Mouse (Mus musculus): ENCODE data around the gene Ncs1. TPM values are rescaled to one million over a fixed set of nuclear protein-coding genes. Genes with fewer than 3 reads are reported as not detected.
A peak's percentile ranks its signal among the peaks of the same experiment; 100 is the strongest.

The Ncs1 gene
- polyA plus RNA-seq (2014; fragmentation: Nextera tagmentation; extraction: Ambion mirVana): 84.4 and 95.5 TPM in 2 replicates

DNA sequence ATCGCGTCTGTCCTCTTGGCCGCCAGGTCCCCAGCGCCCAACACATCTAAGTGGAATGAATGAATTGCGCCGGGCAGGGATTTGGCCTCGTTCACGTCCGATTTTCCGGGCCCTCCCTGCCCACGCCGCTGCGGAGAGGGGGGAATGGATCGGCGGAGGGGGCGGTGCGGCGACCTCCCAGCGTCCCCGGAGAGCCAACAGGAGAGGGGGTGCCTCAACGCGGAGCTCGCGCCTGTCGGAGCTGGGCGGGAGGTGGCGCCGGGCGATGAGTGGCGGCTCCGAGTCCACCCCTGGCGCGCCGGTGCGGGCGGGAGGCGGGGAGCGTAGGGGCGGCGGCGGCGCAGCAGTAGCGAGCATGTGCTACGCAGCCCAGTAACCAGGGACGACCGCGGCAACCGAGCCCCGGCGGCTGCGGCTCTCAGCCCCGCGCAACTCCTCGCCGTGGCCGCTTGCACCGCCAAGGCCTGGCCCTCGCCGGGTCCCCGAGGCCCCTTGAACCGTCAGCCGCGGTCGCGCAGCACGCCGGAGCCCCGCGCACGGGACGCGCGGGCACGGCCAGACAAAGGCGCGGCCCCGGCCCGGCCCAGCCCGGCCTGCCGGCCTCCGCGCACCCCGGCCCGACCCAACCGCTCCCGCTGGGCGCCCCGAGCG, at the start of gene Ncs1:
TSS of gene Ncs1 (plus strand) at position 333 of the 651 bp plus-strand sequence.
- Histone ChIP-seq H3K4me2 (ENCODE audit: low read depth) (peak within 1 kb of the TSS; percentile 89), H3K36me3 (ENCODE audit: control insufficient read depth, insufficient read depth, low read length) (no peaks in the 10 kb centered on the region; the same call in 1 of the 2 replicates), H3K27ac (ENCODE audit: low read depth, low read length) (peak within 1 kb of the TSS; percentile 87), H3K27me3 (ENCODE audit: control insufficient read depth, insufficient read depth, low read length) (peaks cover 7% of the 10 kb centered on the region; the same call in 1 of the 2 replicates), H3K9me3 (ENCODE audit: control insufficient read depth, low read length) (no peaks in the 10 kb centered on the region), H3K4me3 (ENCODE audit: low read depth, low read length) (peak within 1 kb of the TSS; percentile 86), H3K4me1 (ENCODE audit: control insufficient read depth, insufficient read depth, low read length) (peaks cover 16% of the 10 kb centered on the region), H3K9ac (ENCODE audit: low read length) (peak within 1 kb of the TSS; percentile 97)
- WGBS: under 1% methylated on average over 78 of the region's 89 CpGs
- DNase-seq (ENCODE audit: low spot score): peak; percentile 83
- ATAC-seq (ENCODE audit: insufficient read depth, low FRiP score, low TSS enrichment): peak; percentile 76

DNA sequence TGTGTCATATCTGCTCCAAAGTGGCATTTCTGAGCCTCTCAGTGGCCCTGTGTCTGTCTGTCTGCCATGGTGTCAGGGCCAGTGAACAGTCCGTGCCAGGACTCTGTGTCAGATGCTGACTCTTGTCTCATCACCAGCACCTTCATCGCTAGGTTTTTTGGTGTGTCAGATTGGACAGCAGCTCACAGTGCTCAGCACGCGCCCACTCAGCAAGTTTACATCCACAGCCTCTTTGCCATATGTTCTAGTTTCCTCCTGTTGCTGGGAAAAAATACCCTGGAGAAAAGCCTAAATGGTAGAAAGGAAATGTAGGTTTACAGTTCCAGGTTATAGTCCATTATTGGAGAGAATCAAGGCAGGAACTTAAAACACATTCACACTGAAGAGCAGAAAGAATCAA, 47.0 kb upstream of the Ncs1 start:
- WGBS: 94% methylated on average over 4 of the region's 4 CpGs
- no peak overlapping the region for H3K4me3 ChIP-seq (ENCODE audit: low read depth, low read length)
- no peak overlapping the region for H3K9ac ChIP-seq (ENCODE audit: low read length)
- no peaks in the 10 kb centered on the region for H3K9me3 ChIP-seq (ENCODE audit: control insufficient read depth, low read length)
- no peaks in the 10 kb centered on the region; the same call in 1 of the 2 replicates for H3K36me3 ChIP-seq (ENCODE audit: control insufficient read depth, insufficient read depth, low read length)
- ATAC-seq (ENCODE audit: insufficient read depth, low FRiP score, low TSS enrichment) (no peak), DNase-seq (ENCODE audit: low spot score) (no peak)
- H3K27me3 ChIP-seq (ENCODE audit: control insufficient read depth, insufficient read depth, low read length): no peaks in the 10 kb centered on the region
- H3K4me2 ChIP-seq (ENCODE audit: low read depth): no peak overlapping the region
- no peak overlapping the region for H3K27ac ChIP-seq (ENCODE audit: low read depth, low read length)
- no peaks in the 10 kb centered on the region for H3K4me1 ChIP-seq (ENCODE audit: control insufficient read depth, insufficient read depth, low read length)

DNA sequence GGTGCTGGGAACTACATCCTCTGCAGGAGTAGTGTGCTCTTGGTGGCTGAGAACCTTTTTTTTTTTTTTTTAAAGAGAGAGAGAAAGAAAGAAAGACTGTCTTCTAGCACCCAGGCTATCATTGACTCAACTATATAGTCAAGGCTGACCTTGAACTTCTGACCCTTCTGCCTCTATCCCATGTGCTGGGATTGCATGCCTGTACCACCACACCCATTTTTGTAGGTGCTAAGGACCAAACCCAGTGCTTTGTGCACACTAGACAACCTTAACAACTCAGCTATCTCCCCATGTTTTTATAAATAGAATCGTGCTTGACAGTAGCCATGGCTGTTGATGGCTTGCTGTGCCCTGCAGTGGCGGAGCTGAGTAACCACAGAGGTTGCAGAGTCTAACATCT, 45.6 kb upstream of the Ncs1 start:
- H3K9me3 ChIP-seq (ENCODE audit: control insufficient read depth, low read length): no peaks in the 10 kb centered on the region
- DNase-seq (ENCODE audit: low spot score) (no peak), ATAC-seq (ENCODE audit: insufficient read depth, low FRiP score, low TSS enrichment) (no peak)
- no peaks in the 10 kb centered on the region for H3K4me1 ChIP-seq (ENCODE audit: control insufficient read depth, insufficient read depth, low read length)
- H3K9ac ChIP-seq (ENCODE audit: low read length): no peak overlapping the region
- H3K36me3 ChIP-seq (ENCODE audit: control insufficient read depth, insufficient read depth, low read length): no peaks in the 10 kb centered on the region; the same call in 1 of the 2 replicates
- H3K27me3 ChIP-seq (ENCODE audit: control insufficient read depth, insufficient read depth, low read length): no peaks in the 10 kb centered on the region
- H3K27ac ChIP-seq (ENCODE audit: low read depth, low read length): no peak overlapping the region
- no peak overlapping the region for H3K4me2 ChIP-seq (ENCODE audit: low read depth)
- no peak overlapping the region for H3K4me3 ChIP-seq (ENCODE audit: low read depth, low read length)
- WGBS: 90% methylated on average over 2 of the region's 2 CpGs

DNA sequence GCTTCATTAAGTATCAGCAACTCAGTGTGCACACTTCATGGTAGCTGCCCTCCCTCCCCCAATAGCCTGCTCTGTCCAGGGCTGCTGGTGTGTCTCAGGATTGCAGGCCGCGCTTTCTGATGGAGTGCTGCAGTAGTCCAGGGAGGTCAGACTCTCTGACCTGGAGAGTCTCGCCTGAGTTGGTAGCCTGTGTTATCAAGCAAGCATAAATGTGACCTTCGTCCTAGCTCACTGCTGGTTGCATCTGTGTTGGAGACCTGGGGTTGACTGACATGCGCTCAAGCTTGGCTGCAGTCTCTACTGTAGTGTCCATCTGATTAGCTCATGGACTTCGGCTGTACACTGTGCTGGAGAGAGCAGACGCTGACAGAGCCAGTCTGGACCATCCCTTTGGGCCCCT, 43.8 kb upstream of the Ncs1 start:
- no peak overlapping the region for H3K4me3 ChIP-seq (ENCODE audit: low read depth, low read length)
- no peak overlapping the region for H3K9ac ChIP-seq (ENCODE audit: low read length)
- H3K4me2 ChIP-seq (ENCODE audit: low read depth): no peak overlapping the region
- no peak for DNase-seq (ENCODE audit: low spot score)
- H3K9me3 ChIP-seq (ENCODE audit: control insufficient read depth, low read length): no peaks in the 10 kb centered on the region
- no peak for ATAC-seq (ENCODE audit: insufficient read depth, low FRiP score, low TSS enrichment)
- no peaks in the 10 kb centered on the region for H3K36me3 ChIP-seq (ENCODE audit: control insufficient read depth, insufficient read depth, low read length)
- H3K27ac ChIP-seq (ENCODE audit: low read depth, low read length): no peak overlapping the region
- H3K4me1 ChIP-seq (ENCODE audit: control insufficient read depth, insufficient read depth, low read length): no peaks in the 10 kb centered on the region
- no peaks in the 10 kb centered on the region for H3K27me3 ChIP-seq (ENCODE audit: control insufficient read depth, insufficient read depth, low read length)
- WGBS: 78% methylated on average over 7 of the region's 7 CpGs

DNA sequence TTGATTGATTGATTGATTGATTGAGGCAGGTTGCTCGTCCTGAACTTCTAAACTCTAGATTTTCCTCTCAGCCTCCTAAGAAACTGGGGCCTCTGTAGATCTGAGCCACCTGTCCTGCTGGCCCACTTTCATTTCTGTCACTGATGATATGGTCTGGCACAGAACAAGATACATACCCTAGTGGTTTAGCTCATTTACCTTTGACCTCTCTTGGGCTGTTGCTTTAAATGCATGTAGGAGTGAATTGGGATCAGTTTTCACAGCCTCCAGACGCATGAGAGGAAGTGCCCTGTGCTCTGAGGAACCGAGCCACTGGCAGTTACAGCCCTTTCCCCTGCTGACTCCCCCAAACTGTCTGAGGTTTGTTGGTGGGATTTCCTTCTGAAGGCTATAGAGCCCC, 43.3 kb upstream of the Ncs1 start:
- Histone ChIP-seq H3K4me1 (ENCODE audit: control insufficient read depth, insufficient read depth, low read length) (no peaks in the 10 kb centered on the region), H3K9me3 (ENCODE audit: control insufficient read depth, low read length) (no peaks in the 10 kb centered on the region), H3K9ac (ENCODE audit: low read length) (no peak overlapping the region), H3K36me3 (ENCODE audit: control insufficient read depth, insufficient read depth, low read length) (no peaks in the 10 kb centered on the region), H3K27ac (ENCODE audit: low read depth, low read length) (no peak overlapping the region), H3K4me3 (ENCODE audit: low read depth, low read length) (no peak overlapping the region), H3K27me3 (ENCODE audit: control insufficient read depth, insufficient read depth, low read length) (no peaks in the 10 kb centered on the region), H3K4me2 (ENCODE audit: low read depth) (no peak overlapping the region)
- no peak for DNase-seq (ENCODE audit: low spot score)
- ATAC-seq (ENCODE audit: insufficient read depth, low FRiP score, low TSS enrichment): no peak
- 17% methylated on average over 3 of the region's 3 CpGs for WGBS

DNA sequence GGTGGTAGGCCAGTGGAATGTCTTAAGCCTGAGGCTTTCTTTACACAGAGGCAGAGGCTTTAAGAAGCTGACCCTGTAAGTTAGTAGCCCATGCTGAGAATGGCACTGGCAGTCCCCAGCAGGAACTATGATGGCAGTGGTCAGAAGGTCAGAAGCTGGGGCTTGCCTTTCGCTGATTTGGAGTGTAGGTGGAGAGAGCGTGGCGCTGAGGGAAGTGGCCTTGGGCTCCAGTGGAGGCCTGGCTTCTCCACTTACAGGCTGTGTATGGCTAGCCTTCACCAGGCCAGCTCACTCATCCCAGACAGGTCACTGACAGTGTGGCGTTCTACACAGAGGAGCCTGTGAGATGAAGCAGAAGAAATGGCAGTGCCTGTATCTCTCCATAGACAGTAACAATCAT, 42.7 kb upstream of the Ncs1 start:
- Histone ChIP-seq H3K27ac (ENCODE audit: low read depth, low read length) (no peak overlapping the region), H3K9me3 (ENCODE audit: control insufficient read depth, low read length) (no peaks in the 10 kb centered on the region), H3K9ac (ENCODE audit: low read length) (no peak overlapping the region), H3K27me3 (ENCODE audit: control insufficient read depth, insufficient read depth, low read length) (no peaks in the 10 kb centered on the region), H3K36me3 (ENCODE audit: control insufficient read depth, insufficient read depth, low read length) (no peaks in the 10 kb centered on the region), H3K4me3 (ENCODE audit: low read depth, low read length) (no peak overlapping the region), H3K4me2 (ENCODE audit: low read depth) (no peak overlapping the region), H3K4me1 (ENCODE audit: control insufficient read depth, insufficient read depth, low read length) (no peaks in the 10 kb centered on the region)
- DNase-seq (ENCODE audit: low spot score): no peak
- no peak for ATAC-seq (ENCODE audit: insufficient read depth, low FRiP score, low TSS enrichment)
- WGBS: 81% methylated on average over 4 of the region's 4 CpGs

DNA sequence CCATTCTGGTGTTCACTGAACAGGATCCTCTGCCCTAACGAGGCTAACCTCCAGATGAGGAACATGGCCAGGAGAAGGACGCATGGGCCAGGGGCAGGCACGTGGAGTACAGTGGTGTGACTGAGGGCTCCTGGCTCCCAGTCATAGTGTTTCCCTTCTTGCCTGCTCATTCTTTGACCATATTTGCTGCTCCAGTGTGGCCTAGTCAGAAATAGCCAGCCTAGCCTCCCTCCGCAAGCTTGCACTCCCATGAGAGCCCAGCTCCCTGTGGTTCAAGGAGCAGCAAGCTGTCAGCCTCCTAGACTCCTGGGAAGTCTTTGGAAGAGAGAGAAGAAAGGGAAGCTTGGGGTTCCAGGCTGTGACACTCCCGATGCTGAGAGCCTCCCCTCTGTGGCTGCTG, 40.9 kb upstream of the Ncs1 start:
- Histone ChIP-seq H3K36me3 (ENCODE audit: control insufficient read depth, insufficient read depth, low read length) (peaks cover 2% of the 10 kb centered on the region; the same call in 1 of the 2 replicates), H3K4me2 (ENCODE audit: low read depth) (no peak overlapping the region), H3K9ac (ENCODE audit: low read length) (no peak overlapping the region), H3K27me3 (ENCODE audit: control insufficient read depth, insufficient read depth, low read length) (no peaks in the 10 kb centered on the region), H3K27ac (ENCODE audit: low read depth, low read length) (no peak overlapping the region), H3K4me3 (ENCODE audit: low read depth, low read length) (no peak overlapping the region), H3K9me3 (ENCODE audit: control insufficient read depth, low read length) (no peaks in the 10 kb centered on the region), H3K4me1 (ENCODE audit: control insufficient read depth, insufficient read depth, low read length) (no peaks in the 10 kb centered on the region)
- WGBS: 87% methylated on average over 5 of the region's 5 CpGs
- no peak for ATAC-seq (ENCODE audit: insufficient read depth, low FRiP score, low TSS enrichment)
- DNase-seq (ENCODE audit: low spot score): no peak

DNA sequence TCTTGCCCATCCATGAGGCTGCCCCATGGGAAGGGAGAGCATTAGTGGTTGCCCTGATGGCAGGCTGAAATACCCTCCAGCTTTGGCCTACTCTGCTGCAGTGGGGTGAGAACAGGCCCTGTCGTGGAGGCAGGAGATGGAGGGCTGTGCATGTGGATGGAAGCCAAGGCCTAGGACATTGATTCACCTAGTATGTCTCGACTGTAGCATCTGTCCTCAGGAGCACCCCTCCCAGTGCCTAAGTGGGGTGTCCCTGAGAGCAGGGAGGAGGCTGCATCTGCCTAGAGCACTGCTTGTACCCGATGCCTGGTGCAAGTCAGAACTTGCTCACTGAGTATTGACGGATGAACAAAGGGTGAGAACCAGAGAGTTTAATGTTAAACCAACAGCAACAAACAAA, 39.4 kb upstream of the Ncs1 start:
- Histone ChIP-seq H3K4me3 (ENCODE audit: low read depth, low read length) (no peak overlapping the region), H3K27me3 (ENCODE audit: control insufficient read depth, insufficient read depth, low read length) (no peaks in the 10 kb centered on the region), H3K4me1 (ENCODE audit: control insufficient read depth, insufficient read depth, low read length) (no peaks in the 10 kb centered on the region), H3K9me3 (ENCODE audit: control insufficient read depth, low read length) (no peaks in the 10 kb centered on the region), H3K4me2 (ENCODE audit: low read depth) (no peak overlapping the region), H3K9ac (ENCODE audit: low read length) (no peak overlapping the region), H3K27ac (ENCODE audit: low read depth, low read length) (no peak overlapping the region), H3K36me3 (ENCODE audit: control insufficient read depth, insufficient read depth, low read length) (peaks cover 2% of the 10 kb centered on the region; the same call in 1 of the 2 replicates)
- DNase-seq (ENCODE audit: low spot score) (no peak), ATAC-seq (ENCODE audit: insufficient read depth, low FRiP score, low TSS enrichment) (no peak)
- WGBS: 88% methylated on average over 4 of the region's 4 CpGs

DNA sequence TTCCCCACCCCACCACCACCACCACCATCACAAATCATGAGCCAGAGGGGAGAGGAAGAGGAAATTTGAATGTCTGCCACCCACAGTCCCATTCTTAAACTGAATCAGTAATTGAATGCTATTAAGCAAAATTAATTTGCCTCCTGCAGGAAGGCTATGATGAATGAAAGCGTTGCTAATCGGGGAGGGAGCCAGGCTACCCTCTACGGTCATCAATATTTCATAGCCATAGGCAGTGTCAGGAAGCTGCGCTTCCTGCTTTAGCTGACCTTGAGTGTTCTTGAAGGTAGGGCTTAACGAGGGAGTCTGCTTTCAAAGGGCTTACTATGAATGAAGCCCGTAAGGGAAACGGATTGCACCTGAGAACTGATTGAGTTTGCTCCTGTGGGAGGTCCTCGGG, 38.7 kb upstream of the Ncs1 start:
- Histone ChIP-seq H3K27ac (ENCODE audit: low read depth, low read length) (no peak overlapping the region), H3K4me1 (ENCODE audit: control insufficient read depth, insufficient read depth, low read length) (no peaks in the 10 kb centered on the region), H3K27me3 (ENCODE audit: control insufficient read depth, insufficient read depth, low read length) (no peaks in the 10 kb centered on the region), H3K9me3 (ENCODE audit: control insufficient read depth, low read length) (no peaks in the 10 kb centered on the region), H3K9ac (ENCODE audit: low read length) (no peak overlapping the region), H3K4me2 (ENCODE audit: low read depth) (no peak overlapping the region), H3K36me3 (ENCODE audit: control insufficient read depth, insufficient read depth, low read length) (peaks cover 2% of the 10 kb centered on the region; the same call in 1 of the 2 replicates), H3K4me3 (ENCODE audit: low read depth, low read length) (no peak overlapping the region)
- no peak for DNase-seq (ENCODE audit: low spot score)
- ATAC-seq (ENCODE audit: insufficient read depth, low FRiP score, low TSS enrichment): no peak
- 63% methylated on average over 8 of the region's 8 CpGs for WGBS
